Comparison of ENCODE assay signal across 22 mouse cellular contexts in the genomic region with DNA sequence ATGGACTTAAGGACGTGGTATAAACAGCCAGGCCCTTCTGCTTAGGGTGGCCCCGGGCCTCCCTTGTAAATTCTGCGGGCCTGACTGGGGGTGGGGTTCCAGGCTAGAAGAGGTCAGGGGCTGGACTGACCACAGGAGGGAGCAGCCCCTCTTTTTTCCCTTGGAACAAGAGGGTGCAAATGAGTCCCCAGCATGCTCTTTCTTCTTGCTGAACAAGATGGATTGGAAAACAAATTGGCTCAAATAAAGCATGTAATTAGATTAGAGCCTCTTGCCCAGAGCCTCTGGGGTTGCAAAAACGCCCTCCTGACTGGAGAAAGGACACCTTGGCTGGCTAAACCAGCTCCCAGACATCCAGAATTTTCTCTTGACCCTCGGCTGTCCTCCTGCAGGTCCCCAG.
DNase-seq lines count a peak whose midpoint lies in the region; ATAC-seq lines count a peak whose summit lies in the region.
"Had no signal": no experiment of that assay in that cellular context is flagged by ENCODE, and none has a peak within 500 bp of the region (broad histone marks: within the 10 kb centered on the region; RNA-seq: fewer than 3 reads in every experiment).

No protein-coding gene starts in this region.

- ATAC-seq in midbrain, embryonic 12.5 days (ENCODE audit: low FRiP score, low read depth), result peak; percentile 23; the same call in 1 of the 2 replicates
- ATAC-seq in midbrain, embryonic 15.5 days (replicated peaks), result no peak
- peak; percentile 43; the same call in 1 of the 2 replicates for ATAC-seq in hindbrain, embryonic 16.5 days
- ATAC-seq in forebrain, embryonic 13.5 days, result no peak
- ATAC-seq: activated CD4-positive, CD25-positive, alpha-beta regulatory T cell, adult 4 months; liver, embryonic 12.5 days; Patski had no signal

- H3K9me3 ChIP-seq in midbrain, embryonic 12.5 days, result no peaks in the 10 kb centered on the region
- no peaks in the 10 kb centered on the region for H3K9me3 ChIP-seq in midbrain, embryonic 15.5 days
- peaks cover 6% of the 10 kb centered on the region; the same call in 1 of the 2 replicates for H3K9me3 ChIP-seq in embryonic facial prominence, embryonic 10.5 days
- H3K9me3 ChIP-seq in hindbrain, embryonic 16.5 days (ENCODE audit: control insufficient read depth, low read length), result no peaks in the 10 kb centered on the region
- H3K9me3 ChIP-seq in forebrain, embryonic 13.5 days (replicated peaks), result no peaks in the 10 kb centered on the region
- H3K9me3 ChIP-seq: heart, embryonic 15.5 days; liver, embryonic 12.5 days; stomach, embryonic 15.5 days had no signal

- no peak for DNase-seq in embryonic facial prominence, embryonic 10.5 days (ENCODE audit: low spot score)
- DNase-seq in T-cell, adult 2 months (ENCODE audit: low spot score), result no peak
- no peak for DNase-seq in lung, postnatal 36 days
- DNase-seq: adrenal gland, postnatal 25 days; cerebellum, adult 11-12 months; cerebellum, postnatal 14 days; gastrocnemius, postnatal 14 days; heart, adult 18-20 months; kidney, adult 18-20 months; kidney, postnatal 10 days; lung, adult 2 months; thymus, adult 2 months had no signal

- no peak overlapping the region for H3K9ac ChIP-seq in midbrain, embryonic 12.5 days (replicated peaks)
- H3K9ac ChIP-seq in midbrain, embryonic 15.5 days, result no peak overlapping the region
- no peak overlapping the region for H3K9ac ChIP-seq in hindbrain, embryonic 16.5 days (ENCODE audit: low read depth, low read length)
- no peak overlapping the region for H3K9ac ChIP-seq in forebrain, embryonic 13.5 days
- H3K9ac ChIP-seq: forebrain, embryonic 12.5 days; heart, embryonic 15.5 days; liver, embryonic 12.5 days; stomach, embryonic 15.5 days had no signal

- H3K4me3 ChIP-seq in midbrain, embryonic 12.5 days, result no peak overlapping the region
- H3K4me3 ChIP-seq in midbrain, embryonic 15.5 days, result no peak overlapping the region
- H3K4me3 ChIP-seq in embryonic facial prominence, embryonic 10.5 days, result no peak overlapping the region
- H3K4me3 ChIP-seq in hindbrain, embryonic 16.5 days (ENCODE audit: low read length), result no peak overlapping the region
- no peak overlapping the region for H3K4me3 ChIP-seq in forebrain, embryonic 13.5 days
- H3K4me3 ChIP-seq: forebrain, embryonic 12.5 days; heart, embryonic 15.5 days; liver, embryonic 12.5 days; stomach, embryonic 15.5 days had no signal

- 0 out of 2 replicates have a peak, but pooled peaks cover 6% of the 10 kb centered on the region for H3K36me3 ChIP-seq in midbrain, embryonic 12.5 days
- no peaks in the 10 kb centered on the region for H3K36me3 ChIP-seq in midbrain, embryonic 15.5 days (replicated peaks)
- H3K36me3 ChIP-seq in embryonic facial prominence, embryonic 10.5 days (replicated peaks), result peaks cover 20% of the 10 kb centered on the region
- no peaks in the 10 kb centered on the region for H3K36me3 ChIP-seq in hindbrain, embryonic 16.5 days (ENCODE audit: control insufficient read depth, insufficient read depth, low read length)
- no peaks in the 10 kb centered on the region for H3K36me3 ChIP-seq in forebrain, embryonic 13.5 days (ENCODE audit: poor library complexity, severe bottlenecking)
- H3K36me3 ChIP-seq: heart, embryonic 15.5 days; liver, embryonic 12.5 days; stomach, embryonic 15.5 days had no signal

- H3K27me3 ChIP-seq in midbrain, embryonic 12.5 days, result peaks cover 70% of the 10 kb centered on the region
- H3K27me3 ChIP-seq in midbrain, embryonic 15.5 days (replicated peaks), result peaks cover 33% of the 10 kb centered on the region
- H3K27me3 ChIP-seq in embryonic facial prominence, embryonic 10.5 days (replicated peaks; ENCODE audit: low read depth, poor library complexity, severe bottlenecking), result peaks cover 79% of the 10 kb centered on the region
- H3K27me3 ChIP-seq in hindbrain, embryonic 16.5 days (replicated peaks; ENCODE audit: control insufficient read depth, insufficient read depth, low read length), result peaks cover 14% of the 10 kb centered on the region
- no peaks in the 10 kb centered on the region for H3K27me3 ChIP-seq in forebrain, embryonic 13.5 days
- H3K27me3 ChIP-seq: heart, embryonic 15.5 days; liver, embryonic 12.5 days; Patski; stomach, embryonic 15.5 days had no signal

- H3K4me1 ChIP-seq in midbrain, embryonic 12.5 days, result peaks cover 18% of the 10 kb centered on the region
- peaks cover 12% of the 10 kb centered on the region for H3K4me1 ChIP-seq in midbrain, embryonic 15.5 days
- peaks cover 31% of the 10 kb centered on the region for H3K4me1 ChIP-seq in embryonic facial prominence, embryonic 10.5 days
- peaks cover 11% of the 10 kb centered on the region for H3K4me1 ChIP-seq in hindbrain, embryonic 16.5 days (ENCODE audit: control insufficient read depth, insufficient read depth, low read depth, low read length)
- peaks cover 16% of the 10 kb centered on the region for H3K4me1 ChIP-seq in forebrain, embryonic 13.5 days
- H3K4me1 ChIP-seq: liver, embryonic 12.5 days had no signal

- no peak overlapping the region for H3K27ac ChIP-seq in midbrain, embryonic 12.5 days (replicated peaks)
- no peak overlapping the region for H3K27ac ChIP-seq in midbrain, embryonic 15.5 days
- peak overlapping the region; percentile 66; the same call in 1 of the 2 replicates for H3K27ac ChIP-seq in embryonic facial prominence, embryonic 10.5 days (replicated peaks)
- H3K27ac ChIP-seq in hindbrain, embryonic 16.5 days (ENCODE audit: low read depth, low read length), result no peak overlapping the region
- H3K27ac ChIP-seq in forebrain, embryonic 13.5 days, result no peak overlapping the region
- H3K27ac ChIP-seq: forebrain, embryonic 12.5 days; heart, embryonic 15.5 days; liver, embryonic 12.5 days; stomach, embryonic 15.5 days had no signal

- H3K4me2 ChIP-seq in midbrain, embryonic 12.5 days (replicated peaks), result no peak overlapping the region
- H3K4me2 ChIP-seq in midbrain, embryonic 15.5 days, result no peak overlapping the region
- H3K4me2 ChIP-seq in hindbrain, embryonic 16.5 days (ENCODE audit: low read length), result no peak overlapping the region
- no peak overlapping the region for H3K4me2 ChIP-seq in forebrain, embryonic 13.5 days
- H3K4me2 ChIP-seq: forebrain, embryonic 12.5 days; heart, embryonic 15.5 days; liver, embryonic 12.5 days; stomach, embryonic 15.5 days had no signal

- WGBS in midbrain, embryonic 12.5 days, result 13% methylated on average over 5 of the region's 5 CpGs
- WGBS in midbrain, embryonic 15.5 days, result 8% methylated on average over 5 of the region's 5 CpGs
- 22% methylated on average over 5 of the region's 5 CpGs for WGBS in embryonic facial prominence, embryonic 10.5 days
- 22% methylated on average over 5 of the region's 5 CpGs for WGBS in hindbrain, embryonic 16.5 days
- WGBS in forebrain, embryonic 13.5 days, result 7% methylated on average over 5 of the region's 5 CpGs

Comparison
In these comparisons a context has a peak if more than half of its experiments do, and no peak if none do; other contexts are left out.
1. ATAC-seq: peak in midbrain, embryonic 12.5 days (single experiment) and hindbrain, embryonic 16.5 days (single experiment); none in midbrain, embryonic 15.5 days (single experiment) and forebrain, embryonic 13.5 days (single experiment).